Mouse (Mus musculus): ENCODE measurements around the gene Runx2. TPM values are rescaled to one million over a fixed set of nuclear protein-coding genes. Genes with fewer than 3 reads are reported as not detected.
A peak's percentile ranks its signal among the peaks of the same experiment; 100 is the strongest.

The Runx2 gene
- polyA plus RNA-seq, 1 experiment from 2014 or later, result 0.34 TPM

DNA sequence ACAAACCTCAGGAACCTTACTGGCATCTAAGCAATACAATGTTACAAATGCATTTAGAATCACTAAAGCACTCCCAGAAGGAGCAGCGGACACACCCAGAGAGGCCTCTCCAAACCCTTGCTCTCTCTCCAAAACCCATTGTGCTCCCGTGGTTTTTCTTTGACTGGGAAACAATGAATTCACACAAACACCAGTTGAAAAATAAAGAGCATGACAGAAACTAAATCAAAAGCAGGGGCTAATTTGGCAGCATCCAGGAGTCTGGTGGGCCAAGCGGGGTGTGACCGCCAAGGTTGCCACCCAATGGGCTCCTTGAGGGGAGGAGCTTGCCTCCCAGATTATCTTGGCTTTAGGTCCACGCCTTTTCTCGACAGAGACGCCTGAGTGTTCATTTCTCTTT is 341.9 kb downstream of the Runx2 start:
- no peaks in the 10 kb centered on the region for H3K9me3 ChIP-seq (ENCODE audit: low read length)
- no peak overlapping the region for H3K4me3 ChIP-seq (ENCODE audit: low read depth, low read length)
- no peaks in the 10 kb centered on the region for H3K36me3 ChIP-seq (replicated peaks; ENCODE audit: insufficient read depth, low read length)
- no peak overlapping the region for H3K27ac ChIP-seq (ENCODE audit: low read depth)
- ATAC-seq (no peak), DNase-seq (no peak)
- no peaks in the 10 kb centered on the region for H3K4me1 ChIP-seq (ENCODE audit: insufficient read depth)
- no peak overlapping the region for H3K9ac ChIP-seq (replicated peaks)
- 73% methylated on average over 7 of the region's 7 CpGs for WGBS (ENCODE audit: insufficient replicate concordance)
- TF ChIP-seq CTCF (IDR thresholded peaks at IDR 0.05; ENCODE audit: low read depth), result no peak
- no peak for TF ChIP-seq EP300 (IDR thresholded peaks at IDR 0.05; ENCODE audit: low read depth)
- no peaks in the 10 kb centered on the region for H3K27me3 ChIP-seq (ENCODE audit: insufficient read depth, low read length)
- H3K4me2 ChIP-seq (ENCODE audit: low read depth, low read length), result no peak overlapping the region

DNA sequence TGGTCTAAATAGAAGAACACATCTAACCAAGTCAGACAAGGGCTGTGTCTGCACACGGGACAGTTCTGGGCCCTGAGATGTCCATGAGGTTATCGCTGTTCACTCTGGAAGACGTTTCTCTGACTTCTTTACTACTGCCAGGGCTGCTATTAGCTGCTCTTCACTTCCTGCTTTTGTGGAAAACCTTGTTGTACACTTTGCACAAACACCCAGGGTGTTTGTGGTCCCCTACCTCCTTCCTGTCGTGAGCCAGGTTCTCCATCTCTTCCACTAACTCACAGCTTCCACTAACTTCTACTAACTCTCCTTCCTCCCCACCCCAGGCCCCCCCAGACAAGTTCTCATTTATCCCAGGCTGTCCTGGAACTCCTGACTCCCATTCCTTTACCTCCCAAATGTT is 350.9 kb downstream of the Runx2 start:
- no peak overlapping the region for H3K9ac ChIP-seq (replicated peaks)
- H3K9me3 ChIP-seq (ENCODE audit: low read length), result no peaks in the 10 kb centered on the region
- H3K27me3 ChIP-seq (ENCODE audit: insufficient read depth, low read length), result no peaks in the 10 kb centered on the region
- TF ChIP-seq CTCF (IDR thresholded peaks at IDR 0.05; ENCODE audit: low read depth) (no peak), EP300 (IDR thresholded peaks at IDR 0.05; ENCODE audit: low read depth) (no peak)
- DNase-seq, result no peak
- H3K36me3 ChIP-seq (replicated peaks; ENCODE audit: insufficient read depth, low read length), result no peaks in the 10 kb centered on the region
- no peak overlapping the region for H3K27ac ChIP-seq (ENCODE audit: low read depth)
- H3K4me3 ChIP-seq (ENCODE audit: low read depth, low read length), result no peak overlapping the region
- ATAC-seq, result no peak
- WGBS (ENCODE audit: insufficient replicate concordance), result 46% methylated on average over 4 of the region's 4 CpGs
- H3K4me1 ChIP-seq (ENCODE audit: insufficient read depth), result no peaks in the 10 kb centered on the region
- no peak overlapping the region for H3K4me2 ChIP-seq (ENCODE audit: low read depth, low read length)

DNA sequence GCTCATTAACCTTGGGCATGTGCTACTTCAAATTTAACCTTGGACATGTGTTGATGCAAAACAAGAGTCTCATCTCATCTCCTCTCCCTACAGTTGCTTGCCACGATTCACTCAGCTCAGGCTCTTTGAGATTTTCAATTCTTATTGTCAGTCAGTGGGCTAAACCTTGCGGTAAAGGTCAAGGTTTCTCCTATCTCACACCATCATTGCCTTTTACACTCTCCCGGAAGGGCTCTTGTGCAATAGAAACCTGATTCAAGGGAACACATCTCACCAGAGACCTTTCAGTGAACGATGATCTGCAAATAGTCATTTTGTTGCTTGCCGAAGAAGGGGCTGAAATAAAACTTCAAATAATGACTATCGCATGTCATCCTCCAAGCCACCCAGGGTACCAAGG is 354.4 kb downstream of the Runx2 start:
- DNase-seq, result no peak
- H3K9me3 ChIP-seq (ENCODE audit: low read length), result no peaks in the 10 kb centered on the region
- H3K27ac ChIP-seq (ENCODE audit: low read depth), result no peak overlapping the region
- H3K4me1 ChIP-seq (ENCODE audit: insufficient read depth), result no peaks in the 10 kb centered on the region
- TF ChIP-seq EP300 (IDR thresholded peaks at IDR 0.05; ENCODE audit: low read depth) (no peak), CTCF (IDR thresholded peaks at IDR 0.05; ENCODE audit: low read depth) (no peak)
- no peak overlapping the region for H3K4me2 ChIP-seq (ENCODE audit: low read depth, low read length)
- H3K4me3 ChIP-seq (ENCODE audit: low read depth, low read length), result no peak overlapping the region
- H3K9ac ChIP-seq (replicated peaks), result no peak overlapping the region
- H3K36me3 ChIP-seq (replicated peaks; ENCODE audit: insufficient read depth, low read length), result no peaks in the 10 kb centered on the region
- no peak for ATAC-seq
- 75% methylated on average over 6 of the region's 6 CpGs for WGBS (ENCODE audit: insufficient replicate concordance)
- 0 out of 2 replicates have a peak, but pooled peaks cover 3% of the 10 kb centered on the region for H3K27me3 ChIP-seq (ENCODE audit: insufficient read depth, low read length)

DNA sequence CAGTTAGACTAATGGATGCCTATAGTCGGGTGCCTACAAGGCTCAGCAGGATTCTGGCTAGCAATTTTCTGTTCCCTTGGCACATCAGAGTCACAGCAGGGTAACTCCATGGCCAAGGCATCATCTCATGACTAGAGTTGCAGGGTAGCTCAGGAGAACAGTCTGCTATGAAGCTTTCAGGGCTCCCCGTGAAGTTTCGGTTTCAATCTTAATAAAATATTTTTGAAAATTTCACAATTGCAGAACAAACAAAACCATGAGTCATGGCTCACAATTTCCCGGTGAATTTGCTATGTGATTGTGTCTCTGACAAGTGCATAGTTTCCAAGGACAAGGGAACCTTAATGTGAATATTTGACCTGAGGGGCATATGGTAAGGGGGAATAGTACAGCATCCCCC is 355.6 kb downstream of the Runx2 start:
- no peak overlapping the region for H3K4me2 ChIP-seq (ENCODE audit: low read depth, low read length)
- H3K9ac ChIP-seq (replicated peaks), result no peak overlapping the region
- H3K9me3 ChIP-seq (ENCODE audit: low read length), result no peaks in the 10 kb centered on the region
- no peak for TF ChIP-seq EP300 (IDR thresholded peaks at IDR 0.05; ENCODE audit: low read depth)
- no peak for TF ChIP-seq CTCF (IDR thresholded peaks at IDR 0.05; ENCODE audit: low read depth)
- no peaks in the 10 kb centered on the region for H3K4me1 ChIP-seq (ENCODE audit: insufficient read depth)
- ATAC-seq (no peak), DNase-seq (no peak)
- WGBS (ENCODE audit: insufficient replicate concordance), result 69% methylated on average over 4 of the region's 4 CpGs
- no peak overlapping the region for H3K27ac ChIP-seq (ENCODE audit: low read depth)
- 0 out of 2 replicates have a peak, but pooled peaks cover 3% of the 10 kb centered on the region for H3K27me3 ChIP-seq (ENCODE audit: insufficient read depth, low read length)
- no peak overlapping the region for H3K4me3 ChIP-seq (ENCODE audit: low read depth, low read length)
- no peaks in the 10 kb centered on the region for H3K36me3 ChIP-seq (replicated peaks; ENCODE audit: insufficient read depth, low read length)

DNA sequence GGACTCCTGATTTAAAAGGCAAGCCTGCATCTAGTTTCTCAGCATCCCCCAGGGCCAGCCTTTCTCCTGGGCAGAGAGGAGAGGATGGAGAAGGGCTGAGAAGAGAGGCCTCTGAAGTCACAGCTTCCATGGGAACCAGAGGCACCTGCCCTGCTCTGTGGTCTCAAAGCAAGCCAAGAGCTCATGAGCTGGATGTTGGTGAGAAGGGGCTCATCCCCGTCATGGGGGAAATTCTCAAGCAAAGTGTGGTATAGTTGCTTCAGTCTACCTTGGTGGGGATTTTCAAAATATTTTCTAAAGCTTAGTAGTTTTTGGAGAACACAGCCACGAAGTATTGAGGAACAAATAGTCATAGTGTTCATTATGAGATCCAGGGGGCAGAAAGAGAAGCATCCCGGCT is 357.9 kb downstream of the Runx2 start:
- no peak for DNase-seq
- Histone ChIP-seq H3K9me3 (ENCODE audit: low read length) (no peaks in the 10 kb centered on the region), H3K27me3 (ENCODE audit: insufficient read depth, low read length) (0 out of 2 replicates have a peak, but pooled peaks cover 3% of the 10 kb centered on the region), H3K9ac (replicated peaks) (no peak overlapping the region), H3K27ac (ENCODE audit: low read depth) (no peak overlapping the region), H3K4me2 (ENCODE audit: low read depth, low read length) (no peak overlapping the region), H3K4me1 (ENCODE audit: insufficient read depth) (no peaks in the 10 kb centered on the region), H3K4me3 (ENCODE audit: low read depth, low read length) (no peak overlapping the region), H3K36me3 (replicated peaks; ENCODE audit: insufficient read depth, low read length) (no peaks in the 10 kb centered on the region)
- WGBS (ENCODE audit: insufficient replicate concordance), result 72% methylated on average over 3 of the region's 3 CpGs
- ATAC-seq, result no peak
- no peak for TF ChIP-seq EP300 (IDR thresholded peaks at IDR 0.05; ENCODE audit: low read depth)
- no peak for TF ChIP-seq CTCF (IDR thresholded peaks at IDR 0.05; ENCODE audit: low read depth)

DNA sequence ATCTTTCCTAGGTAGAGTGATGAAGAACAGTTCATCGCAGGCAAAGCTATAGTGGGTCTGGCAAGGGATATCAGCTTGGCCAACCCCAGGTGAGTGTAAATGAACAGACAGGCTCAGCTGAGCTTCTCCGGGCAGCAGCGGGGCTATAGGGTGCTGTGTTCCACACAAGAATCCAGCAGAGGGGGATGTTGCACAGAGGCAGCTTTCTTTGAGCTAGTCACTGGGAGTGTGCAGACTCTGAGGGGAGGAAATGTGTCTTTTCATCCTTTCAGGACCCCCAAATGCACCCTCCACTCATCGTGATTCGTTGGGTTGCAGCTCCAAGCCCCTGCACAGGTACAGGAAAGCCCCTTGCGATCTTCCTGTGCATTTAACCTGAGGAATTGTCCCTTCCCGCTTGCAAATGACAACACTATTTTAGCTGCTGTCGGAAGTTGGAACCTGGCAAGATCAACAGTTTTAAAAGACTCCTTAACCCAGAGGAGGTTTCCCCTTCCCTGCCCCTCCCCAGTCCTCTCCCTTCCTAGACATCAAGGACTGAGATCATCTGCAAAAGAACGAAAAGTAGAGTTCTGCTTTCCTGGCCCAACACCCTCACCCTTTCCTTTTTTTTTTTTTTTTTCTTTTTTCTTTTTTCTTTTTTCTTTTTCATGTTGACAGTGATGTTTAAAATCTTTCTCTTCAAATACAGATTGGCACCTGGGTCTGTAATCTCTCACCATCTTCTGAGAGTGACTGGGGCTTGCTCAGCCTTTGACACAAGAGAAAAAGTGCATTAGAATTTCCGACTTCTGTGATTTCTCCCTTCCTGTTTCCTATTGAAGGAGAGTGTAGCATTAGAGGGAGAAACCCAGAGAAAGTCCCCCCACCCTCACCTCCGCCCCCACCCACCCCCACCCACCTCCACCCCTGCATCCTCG is 358.7 kb downstream of the Runx2 start:
- TF ChIP-seq EP300 (IDR thresholded peaks at IDR 0.05; ENCODE audit: low read depth) (no peak), CTCF (IDR thresholded peaks at IDR 0.05; ENCODE audit: low read depth) (peak; percentile 75)
- 0 out of 2 replicates have a peak, but pooled peaks cover 3% of the 10 kb centered on the region for H3K27me3 ChIP-seq (ENCODE audit: insufficient read depth, low read length)
- no peaks in the 10 kb centered on the region for H3K9me3 ChIP-seq (ENCODE audit: low read length)
- no peak overlapping the region for H3K4me3 ChIP-seq (ENCODE audit: low read depth, low read length)
- H3K27ac ChIP-seq (ENCODE audit: low read depth), result no peak overlapping the region
- DNase-seq (peak; percentile 57), ATAC-seq (no peak)
- 31% methylated on average over 12 of the region's 12 CpGs for WGBS (ENCODE audit: insufficient replicate concordance)
- H3K9ac ChIP-seq (replicated peaks), result no peak overlapping the region
- no peaks in the 10 kb centered on the region for H3K4me1 ChIP-seq (ENCODE audit: insufficient read depth)
- no peaks in the 10 kb centered on the region for H3K36me3 ChIP-seq (replicated peaks; ENCODE audit: insufficient read depth, low read length)
- H3K4me2 ChIP-seq (ENCODE audit: low read depth, low read length), result no peak overlapping the region
